Mouse (Mus musculus) lung, postnatal 0 days (tissue): ENCODE measurements around the gene Oprd1.

Source experiments
- CTCF ChIP-seq: IDR thresholded peaks from 2 replicates; pipeline ENCODE4 v1.5.1; 2016; ENCODE audit warnings: antibody characterized with exemption, mild to moderate bottlenecking
- EP300 ChIP-seq: IDR thresholded peaks from 2 replicates; pipeline ENCODE4 v1.6.1; 2016; ENCODE audit warnings: antibody characterized with exemption, mild to moderate bottlenecking, control low read depth

GRCm38 (mm10) chr4:132176474-132176873, 32.2 kb upstream of the Oprd1 start:
- no peak for TF ChIP-seq CTCF
- no peak for TF ChIP-seq EP300
